Mouse (Mus musculus): ENCODE data around the gene Slc8a1.

Gene Slc8a1

DNA sequence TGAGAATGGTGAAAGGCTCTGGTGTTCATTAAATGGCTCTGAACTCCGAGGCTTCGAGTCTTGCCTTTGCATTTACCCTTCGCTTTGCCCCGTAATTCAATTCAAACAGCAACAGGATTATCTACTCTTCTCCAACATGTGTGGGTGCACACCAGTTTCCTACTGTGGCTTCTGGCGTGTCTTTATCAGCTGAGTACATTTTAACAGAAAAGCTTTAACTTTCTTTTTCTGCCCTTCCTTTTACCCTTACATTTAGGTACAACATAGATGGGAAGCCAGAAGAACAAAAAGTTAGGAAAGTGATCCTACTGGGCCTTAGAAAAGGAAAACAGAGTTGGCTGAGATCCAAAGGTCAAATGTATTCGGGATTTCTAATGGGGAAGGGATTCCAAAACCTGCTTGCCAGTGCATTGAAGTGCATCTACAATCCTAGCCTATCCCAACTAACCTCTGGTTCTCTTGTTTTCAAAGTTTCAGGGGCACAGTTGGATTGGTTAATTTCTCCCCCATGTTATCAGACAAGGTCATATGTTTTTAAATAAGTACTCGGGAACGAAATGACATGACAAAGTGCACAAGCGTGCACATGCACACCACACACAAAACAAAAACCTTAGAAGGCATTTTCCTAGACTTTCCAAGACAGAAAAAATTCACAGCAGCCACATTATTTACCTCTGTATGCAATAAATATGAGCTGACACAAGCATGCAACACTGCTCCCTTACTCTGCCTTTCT lies 172.4 kb downstream of the Slc8a1 start:
- DNase-seq (ENCODE audit: low read depth), result no peak

DNA sequence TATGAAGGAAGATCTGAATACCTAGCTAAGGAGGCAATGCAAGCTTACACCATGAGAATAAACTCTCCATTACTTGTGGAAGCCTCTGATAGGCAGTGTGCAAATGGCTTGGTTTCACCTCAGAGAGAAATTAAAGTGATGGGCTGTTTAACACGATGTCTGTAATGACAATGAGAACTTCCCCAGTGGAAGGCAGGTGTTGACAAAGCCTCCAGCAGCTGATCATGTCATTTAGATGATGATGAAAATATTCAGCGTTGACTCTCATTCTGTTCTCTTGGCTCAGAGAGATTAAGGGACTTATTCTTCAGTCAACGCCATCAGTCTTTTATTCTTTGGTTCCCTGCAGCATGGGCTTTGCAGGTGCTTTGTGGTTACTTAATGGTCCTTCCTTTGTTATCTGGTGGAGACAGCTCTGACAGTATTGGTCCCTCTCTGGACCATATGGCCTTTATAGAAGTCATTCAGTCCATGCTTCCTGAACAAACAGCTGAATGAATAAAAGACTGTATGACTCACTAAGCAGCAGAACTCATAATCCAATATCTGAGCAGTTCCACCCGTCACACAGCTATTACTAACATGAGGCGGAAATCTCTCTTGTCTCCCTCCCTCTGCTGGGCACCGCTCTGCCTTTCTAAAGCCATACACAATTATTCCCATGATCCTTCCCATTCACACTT lies 184.0 kb downstream of the Slc8a1 start:
- DNase-seq (ENCODE audit: low read depth), result no peak

DNA sequence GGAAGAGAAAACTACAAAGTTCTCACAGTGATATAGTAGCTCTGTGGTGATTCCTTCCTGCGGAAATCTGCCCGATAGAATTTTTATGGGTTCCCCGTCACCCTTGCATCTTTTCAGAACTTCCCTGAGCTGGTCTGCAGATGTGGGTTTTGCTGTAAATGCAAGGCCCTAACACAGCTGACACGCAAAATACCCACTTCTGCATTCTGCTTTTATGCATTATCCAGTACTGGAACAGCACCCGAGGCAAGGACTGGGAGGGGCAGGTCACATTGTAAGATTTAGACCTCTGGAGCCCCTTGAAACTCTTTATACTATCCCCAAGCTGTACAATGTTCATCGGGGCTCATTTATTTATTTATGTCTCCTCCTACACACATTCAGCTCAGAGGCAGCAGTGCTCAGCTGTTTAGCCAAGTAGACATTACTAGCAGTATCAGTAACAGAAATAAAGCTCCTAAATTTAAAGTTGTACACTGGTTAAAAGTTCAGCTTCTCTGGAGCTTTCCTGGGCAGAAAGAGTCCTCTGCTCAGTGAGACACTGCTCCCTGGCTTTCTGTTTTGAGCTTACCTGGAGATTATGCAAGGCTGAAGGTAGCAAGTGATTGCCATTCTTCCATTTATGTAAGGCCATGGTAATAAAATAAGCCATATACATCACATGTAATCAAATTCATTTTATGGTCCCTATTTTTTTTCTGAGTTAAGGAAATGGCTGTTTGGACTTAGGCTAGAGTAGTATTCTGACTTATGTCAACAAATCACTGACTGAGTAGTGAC lies 186.1 kb downstream of the Slc8a1 start:
- no peak for DNase-seq (ENCODE audit: low read depth)

DNA sequence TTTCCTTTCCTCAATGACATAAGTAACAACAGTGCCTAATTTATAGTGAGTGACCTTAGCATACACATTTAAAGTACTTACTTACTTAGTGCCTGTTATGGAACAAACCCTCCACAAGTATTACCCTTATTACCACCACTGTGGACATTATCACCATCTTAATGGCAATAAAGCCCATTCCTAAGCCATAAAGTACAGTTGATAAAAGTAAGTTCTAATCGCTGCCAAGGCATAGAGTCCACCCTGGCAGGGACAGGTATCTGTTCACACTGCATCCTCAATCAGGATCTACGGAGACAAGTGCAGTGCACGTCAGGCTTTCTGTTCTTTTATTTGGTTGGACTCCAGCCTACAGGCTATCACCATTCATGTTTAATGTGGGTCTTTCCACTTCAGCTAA lies 187.3 kb downstream of the Slc8a1 start:
- DNase-seq (ENCODE audit: low read depth), result no peak

DNA sequence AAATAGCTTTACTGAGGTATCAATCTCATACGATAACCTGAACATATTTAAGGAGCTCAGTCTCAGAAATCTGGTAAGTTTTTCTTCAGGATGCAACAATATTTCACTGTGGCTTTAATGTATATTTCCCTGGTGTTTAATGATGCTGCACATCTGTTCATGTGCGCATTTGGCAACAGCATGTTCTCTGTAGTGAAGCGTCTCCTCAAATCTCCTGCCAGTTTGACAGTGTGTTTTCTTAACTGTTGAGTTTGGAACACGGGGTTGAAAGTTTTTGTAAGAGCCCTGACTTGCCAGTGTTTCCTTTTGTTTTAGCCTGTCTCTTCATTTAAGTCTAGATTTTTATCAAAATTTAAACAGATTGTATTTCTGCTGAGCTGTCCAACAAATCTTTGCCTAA lies 190.2 kb downstream of the Slc8a1 start:
- DNase-seq (ENCODE audit: low read depth), result no peak

DNA sequence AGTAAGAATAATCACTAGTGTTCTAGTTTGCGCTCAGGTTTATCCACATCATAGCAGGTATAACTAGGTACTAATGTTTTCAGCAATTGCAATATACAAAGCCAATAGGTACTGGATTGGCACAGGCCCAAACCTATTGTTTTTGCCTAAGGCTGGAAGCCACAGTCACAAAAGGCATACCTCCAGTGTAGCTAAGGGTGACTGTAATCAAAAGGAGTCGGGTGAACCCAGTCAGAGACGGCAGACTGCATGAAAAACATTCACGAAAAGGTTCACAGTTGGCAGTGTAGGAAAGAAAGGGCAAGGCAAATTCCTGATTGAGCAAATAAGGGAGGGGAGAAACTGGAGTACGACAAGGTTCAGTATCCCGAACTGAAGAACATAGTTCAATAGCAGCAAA lies 191.7 kb downstream of the Slc8a1 start:
- no peak for DNase-seq (ENCODE audit: low read depth)

DNA sequence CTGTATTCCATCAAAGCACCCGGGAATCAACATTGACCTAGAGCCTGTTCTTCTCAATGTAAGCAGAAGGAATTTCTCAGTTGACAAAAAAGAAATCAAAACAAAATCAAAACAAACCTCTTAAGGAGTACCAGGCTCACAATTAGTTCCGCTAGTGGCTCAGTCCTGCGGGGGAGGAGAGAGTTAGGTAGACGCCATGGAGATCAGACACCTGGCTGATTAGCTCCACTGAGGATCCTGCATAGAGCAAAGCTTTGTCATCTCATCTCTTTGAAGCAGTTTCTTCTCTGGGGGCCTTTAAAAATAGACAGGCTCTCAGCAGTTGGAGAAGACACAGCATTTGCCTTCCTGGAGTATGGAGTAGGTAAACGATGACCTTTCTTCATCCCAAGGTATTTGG lies 192.2 kb downstream of the Slc8a1 start:
- no peak for DNase-seq (ENCODE audit: low read depth)

DNA sequence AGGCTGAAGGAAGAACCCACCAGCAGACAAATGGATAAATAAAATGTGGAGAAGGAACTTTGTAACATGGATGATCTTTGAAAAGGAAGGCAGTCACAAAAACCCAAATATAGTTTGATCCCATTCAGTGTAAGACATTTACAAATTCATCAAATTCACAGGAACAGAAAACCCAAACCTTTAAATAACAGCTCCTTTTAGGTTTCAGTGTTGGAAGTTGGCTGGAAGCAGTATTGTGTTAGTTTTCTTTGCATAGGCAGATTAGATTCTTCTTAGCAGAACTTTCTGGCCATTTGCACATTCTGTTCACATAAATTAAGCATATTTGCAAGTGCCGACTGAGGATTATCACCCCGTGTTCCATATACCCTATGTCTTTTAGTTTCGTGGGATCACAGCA lies 193.3 kb downstream of the Slc8a1 start:
- no peak for DNase-seq (ENCODE audit: low read depth)

DNA sequence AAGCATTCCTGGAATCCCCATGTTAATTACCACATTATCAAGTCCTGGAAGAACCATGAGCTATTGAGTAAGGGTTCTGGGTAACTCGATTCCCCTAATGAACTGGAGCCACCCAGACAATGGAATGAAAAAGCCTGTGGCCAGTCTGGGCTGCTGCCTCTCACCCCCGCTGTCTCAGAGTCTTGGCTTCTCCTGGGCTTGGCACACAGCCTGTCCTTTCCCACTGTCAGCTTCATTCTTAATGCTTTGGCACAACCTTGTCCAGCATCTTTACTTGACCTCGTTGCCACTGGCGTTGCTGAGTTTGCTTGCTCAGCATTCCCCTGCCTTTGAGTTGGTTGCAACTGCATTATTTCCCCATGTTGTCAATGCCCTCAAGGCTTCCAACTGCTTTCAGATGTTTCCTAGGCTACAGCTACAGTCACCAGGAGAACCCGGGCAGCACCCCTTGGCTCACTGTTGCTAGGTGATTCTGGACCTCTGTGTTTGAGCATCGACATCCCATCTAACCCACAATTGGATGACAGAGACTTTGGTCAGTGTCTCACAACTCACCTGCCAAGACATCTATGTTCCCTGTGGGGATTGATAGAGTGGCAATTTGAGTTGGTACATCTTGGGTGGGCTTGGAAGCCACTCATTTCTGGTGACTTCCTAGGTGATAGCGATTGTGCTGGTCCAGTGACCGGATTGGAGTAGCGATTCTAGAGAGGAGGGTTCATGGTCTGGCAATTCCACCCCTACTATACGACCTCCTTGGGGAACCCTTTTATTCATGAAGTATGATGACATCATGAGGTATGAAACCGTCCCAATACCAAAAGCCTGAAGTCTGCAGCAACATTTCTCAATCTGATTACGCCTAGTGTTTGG lies 195.6 kb downstream of the Slc8a1 start:
- DNase-seq (ENCODE audit: low read depth), result no peak

DNA sequence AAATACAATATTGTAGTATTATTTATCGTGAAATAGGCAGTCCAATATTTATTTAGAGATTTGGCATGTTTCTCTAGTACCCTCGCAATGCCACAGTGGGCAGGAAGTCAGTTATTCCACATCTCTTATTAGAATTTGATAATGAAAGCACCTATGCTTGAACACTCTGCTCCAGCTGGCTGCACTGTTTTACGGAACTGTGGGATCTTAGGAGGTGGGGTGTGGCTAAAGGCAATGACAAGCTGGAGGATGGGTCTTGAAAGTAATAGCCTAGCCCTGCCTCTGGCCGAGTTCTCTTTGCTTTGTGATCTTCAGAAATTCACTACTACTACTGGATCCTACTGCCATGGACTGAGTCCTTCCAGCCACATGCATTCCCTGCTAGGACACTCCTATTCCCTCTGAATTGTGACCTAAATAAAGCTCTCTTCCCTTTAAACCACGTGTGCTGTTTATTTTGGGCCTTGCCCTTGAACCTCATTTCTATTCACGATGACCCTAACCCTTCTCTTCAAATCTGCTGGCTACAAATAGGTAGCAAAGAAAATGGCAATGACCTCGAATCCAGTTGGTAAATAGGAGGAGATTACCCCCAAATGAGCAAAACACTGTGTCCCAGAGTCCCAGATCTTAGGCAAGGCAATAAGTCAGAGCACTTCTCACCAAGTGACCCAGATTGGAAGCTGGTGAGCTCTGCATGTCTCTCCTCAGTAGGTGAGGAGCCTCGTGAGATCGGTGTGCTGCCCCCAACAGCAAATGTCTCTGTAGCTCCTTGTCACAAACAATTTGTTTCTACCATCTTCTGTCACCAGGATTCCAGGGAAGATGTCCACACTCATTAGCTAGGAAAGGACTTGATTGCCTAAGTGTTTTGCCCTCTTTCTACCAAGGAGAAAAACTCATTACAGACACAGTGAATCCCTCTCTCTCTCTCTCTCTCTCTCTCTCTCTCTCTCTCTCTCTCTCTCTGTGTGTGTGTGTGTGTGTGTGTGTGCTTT lies 199.7 kb downstream of the Slc8a1 start:
- DNase-seq (ENCODE audit: low read depth), result no peak

DNA sequence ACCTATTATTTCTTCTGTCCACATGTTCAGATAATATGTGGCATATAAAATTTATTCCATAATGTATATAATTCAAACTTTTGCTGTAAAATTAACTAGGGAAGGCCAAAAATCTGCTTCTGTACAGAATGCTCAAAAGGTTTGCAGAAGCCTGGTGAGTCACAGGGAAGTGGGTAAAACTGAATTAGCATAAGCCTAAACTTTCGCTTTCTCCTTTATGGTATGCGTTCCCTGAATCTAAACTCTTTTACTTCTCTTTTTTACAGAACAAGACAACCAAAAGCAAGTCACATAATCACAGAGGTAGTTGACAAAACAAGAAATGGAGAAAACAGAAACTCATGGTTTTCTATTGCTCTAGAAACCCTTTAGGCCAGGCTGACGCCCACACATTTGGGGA lies 202.1 kb downstream of the Slc8a1 start:
- no peak for DNase-seq (ENCODE audit: low read depth)

DNA sequence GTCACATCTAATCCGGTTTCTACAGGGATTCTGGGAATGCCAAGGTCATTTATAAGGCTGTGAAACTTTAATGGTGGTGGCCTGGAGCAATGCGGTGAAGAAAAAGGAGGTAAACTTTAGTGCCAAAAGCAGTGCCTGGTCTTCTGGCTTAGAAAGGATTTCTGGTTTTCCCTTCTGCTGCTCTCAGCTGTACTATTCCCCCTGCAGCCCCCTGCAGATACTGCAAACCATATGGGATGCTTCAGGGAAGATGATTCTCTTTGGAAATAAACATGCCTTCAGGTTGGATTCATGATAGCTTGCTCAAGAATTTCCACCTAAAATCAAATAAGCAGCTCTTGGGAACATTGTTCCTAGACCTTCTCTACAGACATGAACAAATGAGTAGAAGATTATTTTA lies 208.3 kb downstream of the Slc8a1 start:
- DNase-seq (ENCODE audit: low read depth), result no peak

DNA sequence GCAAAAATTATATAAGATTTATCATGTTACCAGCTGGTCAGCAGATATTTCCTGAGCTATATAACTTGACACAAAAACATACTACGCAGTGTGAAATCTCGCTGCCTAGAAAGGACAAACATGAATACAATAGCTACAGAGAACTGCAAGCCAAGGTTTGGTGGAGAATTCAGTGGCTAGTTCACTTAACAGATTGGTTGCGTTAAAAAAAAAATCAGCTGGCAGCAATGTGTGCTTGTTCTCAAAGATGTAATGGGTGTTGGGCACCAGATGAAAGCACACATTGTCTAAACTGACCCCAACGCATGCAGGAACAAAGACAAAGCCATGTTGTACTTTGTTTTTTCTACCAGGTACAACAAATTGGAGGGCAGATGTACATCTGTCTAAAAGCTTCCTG lies 209.2 kb downstream of the Slc8a1 start:
- DNase-seq (ENCODE audit: low read depth), result no peak

DNA sequence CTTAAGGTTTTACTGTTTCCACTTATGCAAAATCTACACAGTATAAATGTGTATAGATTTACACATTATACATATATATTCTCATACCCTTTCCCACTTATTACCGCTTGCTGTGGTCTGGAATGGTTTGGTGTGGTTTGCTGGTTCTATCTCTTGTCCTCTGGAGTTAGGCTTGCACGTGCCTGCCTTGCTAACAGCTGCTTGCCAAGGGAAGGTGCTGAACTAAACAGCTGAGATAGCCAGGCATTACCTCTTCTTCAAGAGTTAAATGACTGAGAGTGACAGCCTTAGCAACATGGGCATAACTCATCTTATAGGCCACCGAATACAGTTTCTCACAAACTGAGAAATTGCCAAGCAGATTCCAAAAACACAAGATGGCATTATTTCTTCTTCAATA lies 211.7 kb downstream of the Slc8a1 start:
- DNase-seq (ENCODE audit: low read depth), result no peak

DNA sequence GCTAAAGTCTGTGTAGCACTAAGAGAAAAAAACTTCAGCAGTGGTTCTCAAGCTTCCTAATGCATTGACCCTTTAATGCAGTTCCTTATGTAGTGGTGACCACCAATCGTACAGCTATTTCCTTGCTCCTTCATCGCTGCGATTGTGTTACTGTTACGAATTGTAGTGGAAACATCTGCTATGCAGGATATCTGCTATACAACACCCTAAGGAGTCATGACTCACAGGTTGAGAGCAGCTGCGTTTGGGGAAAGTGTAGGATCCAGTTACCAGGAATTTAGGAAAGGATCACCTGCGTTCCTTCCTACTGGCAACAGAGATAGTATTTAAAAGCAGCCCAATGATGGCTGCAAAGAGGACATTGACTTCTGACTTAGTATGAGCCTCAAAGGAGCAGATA lies 213.4 kb downstream of the Slc8a1 start:
- no peak for DNase-seq (ENCODE audit: low read depth)

DNA sequence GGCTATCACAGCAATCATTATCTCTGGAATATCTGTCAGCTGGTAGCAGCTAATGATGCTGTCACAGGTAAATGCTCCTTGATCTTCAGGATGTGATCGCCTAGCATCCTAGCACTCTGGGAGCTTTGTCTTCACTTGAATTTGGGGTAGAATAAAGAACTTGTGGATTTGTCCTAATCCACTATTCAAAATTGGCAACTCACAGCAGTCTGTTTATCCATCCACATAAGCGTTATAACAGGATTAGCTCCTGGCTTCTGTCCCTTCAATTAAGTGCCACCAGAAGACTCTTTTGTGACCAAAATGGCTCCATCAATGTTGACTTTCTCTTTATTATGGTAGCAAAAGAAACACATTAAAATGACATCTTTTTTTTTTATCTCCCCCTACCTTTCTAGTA lies 214.2 kb downstream of the Slc8a1 start:
- DNase-seq (ENCODE audit: low read depth), result no peak

DNA sequence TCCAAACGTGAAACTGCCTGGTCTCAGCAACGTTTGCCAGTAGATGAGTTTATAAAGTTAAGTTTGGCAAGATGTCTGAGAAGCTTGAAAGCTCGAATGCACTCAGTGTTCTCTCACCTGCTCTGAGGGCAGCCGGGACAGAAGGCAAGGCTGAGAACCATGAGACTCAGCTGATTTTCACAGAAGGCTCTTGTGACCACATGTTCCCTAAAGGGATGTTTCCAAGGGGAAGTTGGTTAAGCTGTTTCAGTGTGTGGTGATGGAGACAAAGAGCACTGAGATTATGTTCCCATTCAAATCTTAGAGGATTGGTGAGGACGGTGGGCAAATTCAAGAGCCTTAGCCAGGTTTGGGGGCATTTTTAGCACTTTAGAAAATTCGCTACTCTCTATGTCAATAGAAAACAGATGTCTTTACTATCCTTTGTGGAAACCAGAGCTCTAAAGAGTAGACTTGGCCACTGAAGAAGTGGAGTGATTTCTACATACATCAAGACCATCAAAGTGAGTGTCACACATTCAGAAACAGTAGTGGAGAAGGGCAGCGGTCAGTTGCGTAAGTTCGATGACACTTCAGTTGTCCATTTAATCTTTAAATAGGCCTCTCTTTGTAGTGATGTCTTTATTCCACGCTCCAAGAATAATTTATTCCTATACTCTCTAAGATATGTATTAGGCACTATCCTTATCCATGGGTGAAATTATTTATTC lies 219.7 kb downstream of the Slc8a1 start:
- no peak for DNase-seq (ENCODE audit: low read depth)

DNA sequence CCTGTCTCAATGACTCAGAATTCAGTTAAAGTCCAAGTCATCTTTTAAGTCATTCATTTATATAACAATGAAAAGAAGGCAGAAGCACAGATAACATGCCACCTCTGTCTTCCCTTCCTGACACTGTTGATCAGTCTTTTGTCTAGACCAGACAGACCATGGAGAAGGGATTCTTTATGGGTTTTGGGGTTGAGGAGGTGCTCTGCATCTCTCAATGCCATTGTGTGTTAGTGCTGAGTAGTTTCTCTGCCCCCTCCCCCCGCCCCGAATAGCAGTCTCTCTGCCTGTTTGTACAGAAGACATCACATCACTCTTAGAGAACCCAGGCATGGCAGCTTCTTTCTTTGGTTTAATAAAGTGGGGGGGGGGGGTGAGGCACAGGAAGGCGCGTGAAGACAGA lies 222.0 kb downstream of the Slc8a1 start:
- no peak for DNase-seq (ENCODE audit: low read depth)

DNA sequence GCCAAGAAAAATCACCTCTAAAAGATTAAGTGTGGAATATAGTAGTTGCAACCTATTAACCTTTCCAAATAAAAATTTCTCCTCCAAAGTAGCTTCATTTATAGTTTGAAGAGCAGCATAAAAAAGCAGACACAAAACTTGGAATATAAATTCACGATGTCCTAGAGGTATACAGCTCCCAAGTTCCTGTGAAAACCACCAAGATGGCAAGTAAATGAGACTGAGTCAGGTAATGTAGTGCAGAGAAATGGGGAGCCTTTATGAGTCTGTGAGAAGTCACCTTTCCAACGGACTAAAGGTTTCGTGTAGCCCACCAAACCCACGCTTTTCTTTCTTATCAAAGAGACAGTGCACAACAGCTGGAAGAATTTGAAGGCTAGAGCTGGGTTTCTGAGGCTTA lies 224.2 kb downstream of the Slc8a1 start:
- DNase-seq (ENCODE audit: low read depth), result no peak

DNA sequence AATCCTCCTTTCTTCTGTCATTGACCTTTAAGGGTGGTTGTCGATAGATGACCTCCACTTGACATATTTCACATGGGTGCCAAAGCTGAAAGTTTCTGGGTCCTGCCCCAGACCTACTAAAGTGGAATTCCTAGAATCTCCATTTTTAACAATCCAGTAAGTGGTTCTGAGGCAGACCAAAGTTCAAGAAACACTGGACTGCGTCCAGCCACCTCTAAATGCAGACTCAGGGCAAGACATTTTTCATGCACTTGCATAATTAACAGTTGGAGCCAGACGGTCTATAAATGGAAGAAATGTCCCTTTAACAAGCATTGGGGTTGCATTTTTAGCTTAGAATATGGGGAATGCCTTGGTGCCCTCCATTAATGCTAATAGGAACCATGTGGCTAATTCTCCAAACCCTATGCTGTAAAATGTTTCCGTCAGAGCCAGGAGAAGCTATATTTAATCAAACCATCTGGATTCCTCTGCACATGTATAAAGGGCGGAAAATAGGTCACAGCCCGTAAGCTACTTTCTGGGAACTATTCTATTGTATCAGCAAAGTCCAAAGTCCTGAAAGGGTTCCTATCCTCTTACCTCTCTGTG lies 224.7 kb downstream of the Slc8a1 start:
- no peak for DNase-seq (ENCODE audit: low read depth)

Data from c-Kit-positive CD71-negative TER-119-negative erythroid progenitor cells, embryonic 14.5 days (primary cell).